Mouse (Mus musculus) CH12.LX (cell line): ENCODE results near the gene Tent5a. TPM values are rescaled to one million over a fixed set of nuclear protein-coding genes. Genes with fewer than 3 reads are reported as not detected.
A peak's percentile ranks its signal among the peaks of the same experiment; 100 is the strongest.

Source experiments
- DNase-seq: peaks from one replicate; pipeline ENCODE4 v3.0.0-alpha.2; 2013; ENCODE audit errors: extremely low read depth
- H3K27ac ChIP-seq: 2 replicates; pipeline ENCODE4 v1.5.1; 2012; ENCODE audit warnings: low read depth, mild to moderate bottlenecking, control low read depth, moderate library complexity; ENCODE audit not compliant: insufficient read depth
- H3K27me3 ChIP-seq: replicated peaks from 2 replicates; pipeline ENCODE3; 2012; ENCODE audit warnings: inconsistent platforms
- H3K36me3 ChIP-seq, 2 experiments: replicated peaks in 1 of 2; 2 replicates each; pipeline versions ENCODE3 to v1.6.1; 2012; ENCODE audit warnings: inconsistent platforms in 1 of 2, low read length in 1 of 2, mild to moderate bottlenecking in 1 of 2, mixed read lengths in 1 of 2, moderate library complexity in 1 of 2; ENCODE audit not compliant: control insufficient read depth in 1 of 2, insufficient read depth in 1 of 2
- H3K4me1 ChIP-seq, 2 experiments: 2 replicates each; pipeline ENCODE4 v1.6.1; 2012; ENCODE audit warnings: inconsistent platforms in 1 of 2, moderate library complexity in 1 of 2; ENCODE audit not compliant: insufficient read depth in 2 of 2, control insufficient read depth in 1 of 2
- H3K4me2 ChIP-seq: 2 replicates; pipeline ENCODE4 v1.6.1; 2012; ENCODE audit warnings: low read depth, mild to moderate bottlenecking, control low read depth; ENCODE audit not compliant: poor library complexity, insufficient read depth, severe bottlenecking
- H3K4me3 ChIP-seq, 3 experiments: fragments of 150-350 bp in 1 of 3; sonication (generic) in 1 of 3; replicated peaks in 1 of 3; 2 replicates each; pipeline versions ENCODE3 to v1.5.1; 2011 to 2012; ENCODE audit warnings: low read depth in 2 of 3, low read length in 2 of 3, mild to moderate bottlenecking in 2 of 3, moderate library complexity in 2 of 3, control low read depth in 1 of 3, improper control_type of control experiment in 1 of 3, inconsistent platforms in 1 of 3, mixed read lengths in 1 of 3; ENCODE audit not compliant: poor library complexity in 1 of 3
- H3K79me2 ChIP-seq: replicated peaks from 2 replicates; pipeline ENCODE4 v1.6.1; 2012; ENCODE audit warnings: mild to moderate bottlenecking, moderate library complexity; ENCODE audit not compliant: control insufficient read depth, poor library complexity, insufficient read depth, severe bottlenecking; ENCODE audit errors: extremely low read depth
- H3K9ac ChIP-seq: 2 replicates; pipeline ENCODE4 v1.6.1; 2012; ENCODE audit warnings: low read depth, mild to moderate bottlenecking, control low read depth, moderate library complexity; ENCODE audit not compliant: insufficient read depth
- H3K9me3 ChIP-seq: replicated peaks from 2 replicates; pipeline ENCODE3; 2012; ENCODE audit warnings: low read length, inconsistent platforms, mixed read lengths
- BHLHE40 ChIP-seq: IDR thresholded peaks from 2 replicates; pipeline ENCODE4 v1.6.1; 2011; ENCODE audit warnings: mild to moderate bottlenecking, low read depth, low read length, improper control_type of control experiment
- CHD2 ChIP-seq: IDR thresholded peaks from 2 replicates; pipeline ENCODE4 v1.6.1; 2011; ENCODE audit warnings: low read length, improper control_type of control experiment
- CTCF ChIP-seq, 2 experiments: IDR thresholded peaks in 1 of 2; conservative IDR thresholded peaks in 1 of 2; 2 replicates each; pipeline ENCODE4 v1.5.1; 2011 to 2012; ENCODE audit warnings: low read depth in 2 of 2, low read length in 2 of 2, improper control_type of control experiment in 1 of 2, inconsistent platforms in 1 of 2, mild to moderate bottlenecking in 1 of 2, moderate library complexity in 1 of 2
- EP300 ChIP-seq: IDR thresholded peaks from 2 replicates; pipeline ENCODE4 v1.6.1; 2011; ENCODE audit warnings: low read length, improper control_type of control experiment
- ETS1 ChIP-seq: conservative IDR thresholded peaks from 2 replicates; pipeline ENCODE4 v1.6.1; 2012; ENCODE audit warnings: low read depth, mild to moderate bottlenecking, inconsistent platforms, low read length, improper control_type of control experiment, moderate library complexity
- HCFC1 ChIP-seq: IDR thresholded peaks from 2 replicates; pipeline ENCODE4 v1.6.1; 2012; ENCODE audit warnings: low read depth, mild to moderate bottlenecking, inconsistent platforms, low read length, improper control_type of control experiment
- IRF4 ChIP-seq: IDR thresholded peaks from 2 replicates; pipeline ENCODE4 v1.6.1; 2014; ENCODE audit warnings: low read depth, mild to moderate bottlenecking, inconsistent platforms, low read length, improper control_type of control experiment
- JUND ChIP-seq: conservative IDR thresholded peaks from 2 replicates; pipeline ENCODE4 v1.6.1; 2011; ENCODE audit warnings: low read depth, low read length, improper control_type of control experiment
- MAFK ChIP-seq: IDR thresholded peaks from 2 replicates; pipeline ENCODE4 v1.6.1; 2011; ENCODE audit warnings: low read length, improper control_type of control experiment; ENCODE audit not compliant: insufficient replicate concordance
- MAZ ChIP-seq: IDR thresholded peaks from 2 replicates; pipeline ENCODE4 v1.6.1; 2012; ENCODE audit warnings: low read depth, mild to moderate bottlenecking, inconsistent platforms, low read length, improper control_type of control experiment, moderate library complexity
- MXI1 ChIP-seq: IDR thresholded peaks from 2 replicates; pipeline ENCODE4 v1.6.1; 2011; ENCODE audit warnings: mild to moderate bottlenecking, low read depth, low read length, improper control_type of control experiment
- MYC ChIP-seq: IDR thresholded peaks from 2 replicates; pipeline ENCODE4 v1.6.1; 2011; ENCODE audit warnings: low read depth, mild to moderate bottlenecking, improper control_type of control experiment, low read length
- NELFE ChIP-seq: IDR thresholded peaks from 2 replicates; pipeline ENCODE4 v1.6.1; 2011; ENCODE audit warnings: low read depth, low read length, improper control_type of control experiment
- PAX5 ChIP-seq: IDR thresholded peaks from 2 replicates; pipeline ENCODE4 v1.6.1; 2012; ENCODE audit warnings: low read length, inconsistent platforms, mixed read lengths
- RAD21 ChIP-seq: IDR thresholded peaks from 2 replicates; pipeline ENCODE4 v1.6.1; 2011; ENCODE audit warnings: low read depth, mild to moderate bottlenecking, low read length, improper control_type of control experiment, moderate library complexity
- RCOR1 ChIP-seq: conservative IDR thresholded peaks from 2 replicates; pipeline ENCODE4 v1.6.1; 2012; ENCODE audit warnings: low read depth, mild to moderate bottlenecking, inconsistent platforms, low read length, improper control_type of control experiment
- TCF12 ChIP-seq: IDR thresholded peaks from 2 replicates; pipeline ENCODE4 v1.6.1; 2014; ENCODE audit warnings: low read depth, mild to moderate bottlenecking, inconsistent platforms, low read length, improper control_type of control experiment
- UBTF ChIP-seq: IDR thresholded peaks from 2 replicates; pipeline ENCODE4 v1.6.1; 2012; ENCODE audit warnings: low read depth, mild to moderate bottlenecking, inconsistent platforms, low read length, improper control_type of control experiment, moderate library complexity
- USF1 ChIP-seq: IDR thresholded peaks from 2 replicates; pipeline ENCODE4 v1.6.1; 2014; ENCODE audit warnings: low read depth, mild to moderate bottlenecking, inconsistent platforms, low read length, improper control_type of control experiment
- USF2 ChIP-seq: conservative IDR thresholded peaks from 2 replicates; pipeline ENCODE4 v1.6.1; 2011; ENCODE audit warnings: low read depth, low read length, improper control_type of control experiment
- ZC3H11A ChIP-seq: IDR thresholded peaks from 2 replicates; pipeline ENCODE4 v1.6.1; 2012; ENCODE audit warnings: low read depth, mild to moderate bottlenecking, inconsistent platforms, low read length, improper control_type of control experiment
- ZMIZ1 ChIP-seq: IDR thresholded peaks from 2 replicates; pipeline ENCODE4 v1.6.1; 2012; ENCODE audit warnings: low read depth, mild to moderate bottlenecking, inconsistent platforms, low read length, improper control_type of control experiment
- ZNF384 ChIP-seq: IDR thresholded peaks from 2 replicates; pipeline ENCODE4 v1.6.1; 2012; ENCODE audit warnings: low read depth, low read length, improper control_type of control experiment, inconsistent platforms
- dilution Hi-C: fragments of 300-500 bp; cut with MboI; formaldehyde crosslinking; loops from 2 replicates; pipeline ENCODE4 v1.14.3; 2020; ENCODE audit warnings: low sequenced_read_pairs; ENCODE audit not compliant: extremely low pct_unique_long_range_greater_than_20kb, extremely low pct_ligation_motif_present
- in situ Hi-C: fragments of 300-500 bp; cut with MboI; formaldehyde crosslinking; loops from 3 replicates; pipeline ENCODE4 v1.14.3; 2019; ENCODE audit warnings: low sequenced_read_pairs, low pct_ligation_motif_present, low pct_unique_long_range_greater_than_20kb, mixed read lengths
- polyA plus RNA-seq: library from polyadenylated mRNA; unstranded; fragments of >175 nt; gene quantifications from 2 replicates; pipeline ENCODE4 v1.2.1, GENCODE M21; 2012; ENCODE audit warnings: low read depth; ENCODE audit not compliant: insufficient read length
- total RNA-seq, 2 experiments: library from RNA; depleted of rRNA; stranded (reverse); fragments of 300-350 nt in 1 of 2; fragments of >200 nt in 1 of 2; gene quantifications; 2 replicates each; pipeline ENCODE4 v1.2.3; 2012 to 2014

Gene Tent5a
- total and polyA plus RNA-seq, 3 experiments: 1.2 to 2.6 (median 1.6) TPM

- Histone ChIP-seq H3K9ac (no peak overlapping the region), H3K79me2 (no peaks in the 10 kb centered on the region), H3K27me3 (no peaks in the 10 kb centered on the region), H3K36me3 (no peaks in the 10 kb centered on the region), H3K4me3 (no peak overlapping the region), H3K27ac (no peak overlapping the region), H3K4me1 (peaks cover 2 to 11% of the 10 kb centered on the region in 2 experiments; a peak in 3 of 4 replicates), H3K9me3 (no peaks in the 10 kb centered on the region), H3K4me2 (no peak overlapping the region)
- in situ Hi-C loops: no loop called here
- TF ChIP-seq PAX5: no peak
- TF ChIP-seq RAD21: no peak
- TF ChIP-seq RCOR1: no peak
- TF ChIP-seq BHLHE40: no peak
- no peak for TF ChIP-seq NELFE
- no peak for TF ChIP-seq ZMIZ1
- no peak for TF ChIP-seq JUND
- no peak for TF ChIP-seq UBTF
- TF ChIP-seq MAZ: no peak
- no peak for TF ChIP-seq MYC
- TF ChIP-seq CHD2: no peak
- dilution Hi-C loops: no loop called here
- DNase-seq: no peak
Observed at GRCm38 (mm10) chr9:85372034-85372433, 44.9 kb upstream of the Tent5a start.

DNA sequence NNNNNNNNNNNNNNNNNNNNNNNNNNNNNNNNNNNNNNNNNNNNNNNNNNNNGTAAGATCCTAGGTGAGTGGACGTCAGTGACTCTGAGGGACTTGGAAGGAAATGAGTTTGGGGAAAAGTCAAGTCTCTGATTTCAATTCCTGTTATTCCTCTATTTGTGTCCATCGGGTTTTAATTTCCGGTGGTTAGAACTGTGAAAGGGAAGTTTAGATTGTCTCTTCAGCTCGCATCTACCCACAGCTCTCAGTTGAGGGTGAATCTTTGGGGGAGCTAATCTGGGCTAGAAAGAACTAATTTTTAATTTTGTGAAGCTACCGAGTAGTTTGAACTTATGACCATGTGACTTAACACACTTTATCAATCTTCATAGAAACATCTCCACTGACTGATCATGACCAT lies 42.4 kb upstream of the Tent5a start:
- no peak overlapping the region for H3K27ac ChIP-seq
- peak overlapping the region; percentile 40; the same call in 1 of the 2 replicates for H3K4me2 ChIP-seq
- TF ChIP-seq EP300: 0 out of 2 replicates have a peak, but pooled peaks have one; percentile 24
- TF ChIP-seq USF2: 0 out of 2 replicates have a peak, but pooled peaks have one; percentile 4
- no peak for TF ChIP-seq CTCF (conservative IDR thresholded peaks at IDR 0.05 in 1 of 2, IDR thresholded peaks at IDR 0.05 in 1 of 2; ENCODE audit: low read depth in 2 of 2, low read length in 2 of 2)
- TF ChIP-seq, all 38 proteins: peak for 2
- no peak for DNase-seq
- Histone ChIP-seq H3K4me1 (peaks cover 2 to 3% of the 10 kb centered on the region in 2 experiments; a peak in 3 of 4 replicates), H3K9me3 (no peaks in the 10 kb centered on the region), H3K36me3 (no peaks in the 10 kb centered on the region), H3K27me3 (no peaks in the 10 kb centered on the region), H3K79me2 (no peaks in the 10 kb centered on the region), H3K4me3 (no peak overlapping the region), H3K9ac (no peak overlapping the region)
- dilution Hi-C loops: no loop called here
- in situ Hi-C loops: no loop called here

- Histone ChIP-seq H3K27me3 (no peaks in the 10 kb centered on the region), H3K79me2 (no peaks in the 10 kb centered on the region), H3K27ac (no peak overlapping the region), H3K4me2 (peak overlapping the region; percentile 47; the same call in 1 of the 2 replicates), H3K9me3 (no peaks in the 10 kb centered on the region), H3K9ac (no peak overlapping the region), H3K36me3 (no peaks in the 10 kb centered on the region), H3K4me1 (peaks cover 11 to 13% of the 10 kb centered on the region in 2 experiments; a peak in 3 of 4 replicates), H3K4me3 (no peak overlapping the region)
- peak; percentile 79 for DNase-seq
- dilution Hi-C loops: no loop called here
- in situ Hi-C loops: no loop called here
- peak; percentile 60; the same call in 1 of the 2 replicates for TF ChIP-seq TCF12
- no peak; the same call in 1 of the 2 replicates for TF ChIP-seq RCOR1
- no peak for TF ChIP-seq NELFE
- TF ChIP-seq MYC: peak; percentile 86
- peak; percentile 89 for TF ChIP-seq EP300
- TF ChIP-seq MXI1: no peak; the same call in 1 of the 2 replicates
- no peak for TF ChIP-seq CTCF (conservative IDR thresholded peaks at IDR 0.05 in 1 of 2, IDR thresholded peaks at IDR 0.05 in 1 of 2; ENCODE audit: low read depth in 2 of 2, low read length in 2 of 2)
- TF ChIP-seq IRF4: peak; percentile 97
- peak; percentile 81 for TF ChIP-seq USF1
- peak; percentile 94 for TF ChIP-seq ETS1
- TF ChIP-seq RAD21: no peak; the same call in 1 of the 2 replicates
- TF ChIP-seq HCFC1: no peak; the same call in 1 of the 2 replicates
- no peak for TF ChIP-seq ZMIZ1
- 0 out of 2 replicates have a peak, but pooled peaks have one; percentile 35 for TF ChIP-seq MAFK
- TF ChIP-seq ZNF384: peak; percentile 67; the same call in 1 of the 2 replicates
- TF ChIP-seq CHD2: peak; percentile 73
- no peak for TF ChIP-seq ZC3H11A
- TF ChIP-seq PAX5: no peak
Observed at GRCm38 (mm10) chr9:85357154-85357860, 30.2 kb upstream of the Tent5a start.
